Mouse (Mus musculus) myocyte (in vitro differentiated cells): ENCODE measurements around the gene Six5.

ENCODE experiments used
- CEBPB ChIP-seq: IDR thresholded peaks from 2 replicates; pipeline ENCODE4 v1.6.1; 2011; ENCODE audit warnings: mild to moderate bottlenecking, moderate library complexity; ENCODE audit not compliant: poor library complexity, insufficient read depth, severe bottlenecking
- E2F4 ChIP-seq: IDR thresholded peaks from one replicate; pipeline ENCODE4 v1.6.1; 2011; ENCODE audit warnings: mild to moderate bottlenecking, control low read depth, moderate library complexity; ENCODE audit not compliant: insufficient read depth
- MAX ChIP-seq: IDR thresholded peaks from one replicate; pipeline ENCODE4 v1.6.1; 2011; ENCODE audit warnings: low read depth, mild to moderate bottlenecking, control low read depth
- MYOD1 ChIP-seq, 3 experiments: IDR thresholded peaks; one replicate each; pipeline ENCODE4 v1.6.1; 2011; ENCODE audit warnings: control low read depth in 2 of 3, low read depth in 2 of 3, mild to moderate bottlenecking in 2 of 3, moderate library complexity in 1 of 3; ENCODE audit not compliant: insufficient read length in 2 of 3, control insufficient read depth in 1 of 3
- MYOG ChIP-seq, 3 experiments: IDR thresholded peaks; one replicate each; pipeline ENCODE4 v1.6.1; 2011; ENCODE audit warnings: control low read depth in 2 of 3, low read depth in 2 of 3, mild to moderate bottlenecking in 2 of 3; ENCODE audit not compliant: insufficient read length in 2 of 3, control insufficient read depth in 1 of 3, insufficient read depth in 1 of 3
- POLR2A ChIP-seq: IDR thresholded peaks from one replicate; pipeline ENCODE4 v1.6.1; 2011; ENCODE audit warnings: low read depth, mild to moderate bottlenecking, control low read depth, moderate library complexity; ENCODE audit not compliant: insufficient read length
- POLR2AphosphoS2 ChIP-seq: IDR thresholded peaks from one replicate; pipeline ENCODE4 v1.6.1; 2011; ENCODE audit warnings: low read depth, control low read depth; ENCODE audit not compliant: insufficient read length
- SRF ChIP-seq: IDR thresholded peaks from one replicate; pipeline ENCODE4 v1.6.1; 2011; ENCODE audit warnings: low read depth; ENCODE audit not compliant: control insufficient read depth, insufficient read length
- TCF12 ChIP-seq: IDR thresholded peaks from one replicate; pipeline ENCODE4 v1.6.1; 2011; ENCODE audit warnings: mild to moderate bottlenecking, control low read depth; ENCODE audit not compliant: poor library complexity, insufficient read depth, severe bottlenecking
- TCF3 ChIP-seq: IDR thresholded peaks from one replicate; pipeline ENCODE4 v1.6.1; 2011; ENCODE audit warnings: low read depth, control low read depth; ENCODE audit not compliant: insufficient read length
- USF1 ChIP-seq: IDR thresholded peaks from one replicate; pipeline ENCODE4 v1.6.1; 2011; ENCODE audit warnings: low read depth, mild to moderate bottlenecking, control low read depth, moderate library complexity

DNA sequence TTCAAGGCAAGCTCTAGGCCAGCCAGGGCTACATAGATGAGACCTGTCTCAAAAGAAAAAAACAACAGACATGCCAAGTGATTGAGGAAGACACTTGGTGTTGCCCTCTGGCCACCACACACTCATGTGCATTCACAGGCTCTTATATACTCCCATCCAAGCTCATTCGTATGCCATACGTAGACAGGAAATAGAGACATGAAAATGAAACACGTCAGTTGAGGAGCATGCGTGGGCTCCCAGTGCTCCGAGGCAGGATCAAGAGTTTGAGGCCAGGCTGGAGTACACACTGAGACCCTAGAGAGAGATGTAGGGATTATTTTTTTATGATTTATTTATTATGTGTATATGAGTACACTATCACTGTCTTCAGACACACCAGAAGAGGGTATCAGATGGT lies 35.0 kb downstream of the Six5 start:
- TF ChIP-seq TCF3 (no peak), MYOD1 (IDR thresholded peaks at IDR 0.05; ENCODE audit: control insufficient read depth in 1 of 3, insufficient read length in 2 of 3, low read depth in 2 of 3) (no peak), POLR2A (no peak), MAX (no peak), POLR2AphosphoS2 (no peak), MYOG (IDR thresholded peaks at IDR 0.05; ENCODE audit: control insufficient read depth in 1 of 3, insufficient read depth in 1 of 3, insufficient read length in 2 of 3, low read depth in 2 of 3) (no peak), TCF12 (no peak), USF1 (no peak), CEBPB (no peak), E2F4 (no peak), SRF (no peak)
